ENCODE assay signal across 15 mouse cellular contexts in genomic region chr4:150677126-150677845, GRCm38 (mm10). TPM values are rescaled to one million over a fixed set of nuclear protein-coding genes. Genes with fewer than 3 reads are reported as not detected.
A peak's percentile ranks its signal among the peaks of the same experiment; 100 is the strongest.
DNase-seq lines count a peak whose midpoint lies in the region; ATAC-seq lines count a peak whose summit lies in the region.
"Had no signal": no experiment of that assay in that cellular context is flagged by ENCODE, and none has a peak within 500 bp of the region (broad histone marks: within the 10 kb centered on the region; RNA-seq: fewer than 3 reads in every experiment).

No protein-coding gene starts in this region.

- intact Hi-C loops in left cerebral cortex, postnatal 36 days (cut with DNase I) = no loop called here

- peak overlapping the region; percentile 71; the same call in 1 of the 2 replicates for H3K27ac ChIP-seq in kidney, embryonic 15.5 days
- no peak overlapping the region for H3K27ac ChIP-seq in forebrain, embryonic 14.5 days (ENCODE audit: low read depth, low read length)
- H3K27ac ChIP-seq in neural tube, embryonic 14.5 days (ENCODE audit: low read depth, low read length) = peak overlapping the region; percentile 80
- H3K27ac ChIP-seq: embryonic facial prominence, embryonic 13.5 days; heart, adult 2 months had no signal

- peaks cover 33% of the 10 kb centered on the region for H3K4me1 ChIP-seq in kidney, embryonic 15.5 days
- H3K4me1 ChIP-seq in forebrain, embryonic 14.5 days (ENCODE audit: control insufficient read depth, insufficient read depth, low read length) = 0 out of 2 replicates have a peak, but pooled peaks cover 3% of the 10 kb centered on the region
- H3K4me1 ChIP-seq in neural tube, embryonic 14.5 days (ENCODE audit: control insufficient read depth, insufficient read depth, low read length) = no peaks in the 10 kb centered on the region

- peak; percentile 41; the same call in 1 of the 2 replicates for ATAC-seq in kidney, embryonic 15.5 days (replicated peaks; ENCODE audit: low FRiP score)
- ATAC-seq in forebrain, embryonic 14.5 days = no peak
- ATAC-seq in neural tube, embryonic 14.5 days (ENCODE audit: low read depth) = peak; percentile 68

- 27% methylated on average over 9 of the region's 10 CpGs for WGBS in kidney, embryonic 15.5 days
- 10% methylated on average over 9 of the region's 10 CpGs for WGBS in forebrain, embryonic 14.5 days
- 15% methylated on average over 10 of the region's 10 CpGs for WGBS in neural tube, embryonic 14.5 days

- no peaks in the 10 kb centered on the region for H3K9me3 ChIP-seq in kidney, embryonic 15.5 days (replicated peaks)
- 0 out of 2 replicates have a peak, but pooled peaks cover 2% of the 10 kb centered on the region for H3K9me3 ChIP-seq in forebrain, embryonic 14.5 days (replicated peaks; ENCODE audit: control insufficient read depth, low read length)
- no peaks in the 10 kb centered on the region; the same call in 1 of the 2 replicates for H3K9me3 ChIP-seq in neural tube, embryonic 14.5 days (ENCODE audit: control insufficient read depth, low read length)
- H3K9me3 ChIP-seq: embryonic facial prominence, embryonic 13.5 days had no signal

- H3K36me3 ChIP-seq in kidney, embryonic 15.5 days = no peaks in the 10 kb centered on the region
- no peaks in the 10 kb centered on the region for H3K36me3 ChIP-seq in forebrain, embryonic 14.5 days (ENCODE audit: control insufficient read depth, insufficient read depth, low read length)
- H3K36me3 ChIP-seq in neural tube, embryonic 14.5 days (ENCODE audit: control insufficient read depth, insufficient read depth, low read length) = no peaks in the 10 kb centered on the region
- H3K36me3 ChIP-seq: embryonic facial prominence, embryonic 13.5 days had no signal

- DNase-seq in kidney, postnatal 25 days = no peak
- peak; percentile 39 for DNase-seq in forebrain, embryonic 14.5 days (ENCODE audit: low spot score)
- peak; percentile 56 for DNase-seq in mesoderm, embryonic 11.5 days (ENCODE audit: low read depth, low spot score)
- no peak for DNase-seq in left cerebral cortex, postnatal 36 days (ENCODE audit: low spot score in 2 of 2)
- DNase-seq in adrenal gland, postnatal 4 days (ENCODE audit: low spot score in 2 of 2) = no peak
- DNase-seq in urinary bladder, postnatal 10 days (ENCODE audit: low spot score) = no peak
- DNase-seq: adrenal gland, postnatal 14 days; cerebellum, adult 18-20 months; heart, adult 2 months; lung, postnatal 10 days had no signal

- no peak overlapping the region for H3K4me3 ChIP-seq in kidney, embryonic 15.5 days (replicated peaks)
- H3K4me3 ChIP-seq in forebrain, embryonic 14.5 days (ENCODE audit: low read depth, low read length) = no peak overlapping the region
- no peak overlapping the region for H3K4me3 ChIP-seq in neural tube, embryonic 14.5 days (ENCODE audit: low read depth, low read length)
- H3K4me3 ChIP-seq: embryonic facial prominence, embryonic 13.5 days; heart, adult 2 months; myocyte had no signal

- no peaks in the 10 kb centered on the region for H3K27me3 ChIP-seq in kidney, embryonic 15.5 days
- no peaks in the 10 kb centered on the region for H3K27me3 ChIP-seq in forebrain, embryonic 14.5 days (replicated peaks; ENCODE audit: control insufficient read depth, insufficient read depth, low read length)
- H3K27me3 ChIP-seq in neural tube, embryonic 14.5 days (ENCODE audit: control insufficient read depth, insufficient read depth, low read length) = no peaks in the 10 kb centered on the region
- H3K27me3 ChIP-seq: embryonic facial prominence, embryonic 13.5 days had no signal

- 0 out of 2 replicates have a peak overlapping the region, but pooled peaks have one; percentile 19 for H3K4me2 ChIP-seq in kidney, embryonic 15.5 days
- H3K4me2 ChIP-seq in forebrain, embryonic 14.5 days (ENCODE audit: low read length) = no peak overlapping the region
- H3K4me2 ChIP-seq in neural tube, embryonic 14.5 days (ENCODE audit: low read depth, low read length) = no peak overlapping the region
- H3K4me2 ChIP-seq: embryonic facial prominence, embryonic 13.5 days had no signal

- H3K9ac ChIP-seq in kidney, embryonic 15.5 days = no peak overlapping the region
- no peak overlapping the region; the same call in 1 of the 2 replicates for H3K9ac ChIP-seq in forebrain, embryonic 14.5 days (ENCODE audit: low read length)
- H3K9ac ChIP-seq in neural tube, embryonic 14.5 days (replicated peaks; ENCODE audit: low read depth, low read length) = no peak overlapping the region
- H3K9ac ChIP-seq: embryonic facial prominence, embryonic 13.5 days had no signal

RNA-seq across cellular contexts. Expression of gene Slc45a1, which starts 25.3 kb away (rescaled TPM):
- 0.28 and 0.30 TPM in 2 replicates for polyA plus RNA-seq in kidney, embryonic 15.5 days (2015; fragmentation: Nextera tagmentation; extraction: Ambion mirVana)
- 13.1 and 15.9 TPM in 2 replicates for polyA plus RNA-seq in forebrain, embryonic 14.5 days (2014; fragmentation: Nextera tagmentation; extraction: Ambion mirVana)
- polyA plus RNA-seq in neural tube, embryonic 14.5 days (2014; fragmentation: Nextera tagmentation; extraction: Ambion mirVana) = 33.8 and 43.8 TPM in 2 replicates
- total RNA-seq in left cerebral cortex, postnatal 36 days (2021) = 10 to 100 TPM; 43.0 to 53.0 TPM
- 1 to 10 TPM; 1.5 to 1.7 TPM for total RNA-seq in adrenal gland, postnatal 4 days (2021)
- total RNA-seq: heart, adult 2 months; liver, adult 2 months had no signal
- polyA plus RNA-seq: heart, adult 2 months; liver, adult 2 months; myocyte had no signal

Comparison
In these comparisons a context has a peak if more than half of its experiments do, and no peak if none do; other contexts are left out.
1. DNase-seq: peak in forebrain, embryonic 14.5 days (single experiment) and mesoderm, embryonic 11.5 days (single experiment); none in kidney, postnatal 25 days (0 of 2), left cerebral cortex, postnatal 36 days (0 of 2), adrenal gland, postnatal 4 days (0 of 2) and urinary bladder, postnatal 10 days (single experiment).
2. RNA of gene Slc45a1, which starts 25.3 kb away (polyA plus RNA-seq): 33.8 to 43.8 TPM in neural tube, embryonic 14.5 days and 13.1 to 15.9 TPM in forebrain, embryonic 14.5 days; 0.28 to 0.30 TPM in kidney, embryonic 15.5 days; every median in the first group is over 10 times any median in the second.